In genomic region chr3:59208650-59209548, GRCm38 (mm10) we compare ENCODE assay signal across 10 mouse cellular contexts. TPM values are rescaled to one million over a fixed set of nuclear protein-coding genes. Genes with fewer than 3 reads are reported as not detected.
A peak's percentile ranks its signal among the peaks of the same experiment; 100 is the strongest.
DNase-seq lines count a peak whose midpoint lies in the region; ATAC-seq and TF ChIP-seq lines count a peak whose summit lies in the region.
"Had no signal": no experiment of that assay in that cellular context is flagged by ENCODE, and none has a peak within 500 bp of the region (broad histone marks: within the 10 kb centered on the region; RNA-seq: fewer than 3 reads in every experiment).

No protein-coding gene starts in this region.

- intact Hi-C loops in left cerebral cortex, adult 2 months (cut with DNase I), result loop anchor here (1.0 kb wide), 2 partner anchors 34 to 89 kb away; no protein-coding TSS in a partner anchor
- intact Hi-C loops in left cerebral cortex, postnatal 4 days (cut with DNase I), result loop anchor here (10.0 kb wide), 1 partner anchor 84 kb away; no protein-coding TSS in a partner anchor

- no peaks in the 10 kb centered on the region for H3K4me1 ChIP-seq in hindbrain, embryonic 11.5 days (replicated peaks; ENCODE audit: control insufficient read depth, insufficient read depth, low read length)
- H3K4me1 ChIP-seq in stomach, postnatal 0 days (replicated peaks; ENCODE audit: control insufficient read depth, insufficient read depth), result no peaks in the 10 kb centered on the region
- H3K4me1 ChIP-seq: stomach, embryonic 15.5 days had no signal

- 69% methylated on average over 4 of the region's 4 CpGs for WGBS in hindbrain, embryonic 11.5 days
- WGBS in stomach, postnatal 0 days, result 62% methylated on average over 4 of the region's 4 CpGs

- no peaks in the 10 kb centered on the region for H3K36me3 ChIP-seq in hindbrain, embryonic 11.5 days (ENCODE audit: control insufficient read depth, insufficient read depth, low read length)
- H3K36me3 ChIP-seq in stomach, postnatal 0 days (ENCODE audit: control insufficient read depth, insufficient read depth, low read length), result no peaks in the 10 kb centered on the region
- H3K36me3 ChIP-seq: stomach, embryonic 15.5 days had no signal

- TF ChIP-seq CTCF in left cerebral cortex, adult 2 months (IDR thresholded peaks at IDR 0.05), result peak; percentile 97
- peak; percentile 93 for TF ChIP-seq CTCF in stomach, postnatal 0 days (IDR thresholded peaks at IDR 0.05; ENCODE audit: low read depth)

- no peak for TF ChIP-seq EP300 in stomach, postnatal 0 days (optimal IDR thresholded peaks at IDR 0.05)

- no peak overlapping the region for H3K27ac ChIP-seq in left cerebral cortex, adult 2 months
- no peak overlapping the region for H3K27ac ChIP-seq in hindbrain, embryonic 11.5 days (ENCODE audit: low read depth, low read length)
- no peak overlapping the region for H3K27ac ChIP-seq in stomach, postnatal 0 days (replicated peaks)
- H3K27ac ChIP-seq: stomach, embryonic 15.5 days had no signal

- H3K4me3 ChIP-seq in left cerebral cortex, adult 2 months, result no peak overlapping the region
- no peak overlapping the region for H3K4me3 ChIP-seq in hindbrain, embryonic 11.5 days (ENCODE audit: low read depth, low read length)
- no peak overlapping the region for H3K4me3 ChIP-seq in stomach, postnatal 0 days (ENCODE audit: low read depth, low read length)
- H3K4me3 ChIP-seq: stomach, embryonic 15.5 days had no signal

- H3K4me2 ChIP-seq in hindbrain, embryonic 11.5 days (replicated peaks; ENCODE audit: low read depth, low read length), result no peak overlapping the region
- no peak overlapping the region for H3K4me2 ChIP-seq in stomach, postnatal 0 days (replicated peaks; ENCODE audit: low read depth)
- H3K4me2 ChIP-seq: stomach, embryonic 15.5 days had no signal

- ATAC-seq in hindbrain, embryonic 11.5 days (ENCODE audit: low FRiP score), result peak; percentile 69; the same call in 1 of the 2 replicates
- no peak for ATAC-seq in stomach, postnatal 0 days (ENCODE audit: low FRiP score, low TSS enrichment)

- DNase-seq in left cerebral cortex, adult 2 months (ENCODE audit: extremely low spot score in 1 of 2, low spot score in 2 of 2), result no peak
- DNase-seq in left cerebral cortex, postnatal 4 days, result no peak
- DNase-seq in MN1 (ENCODE audit: low spot score), result peak; percentile 70
- DNase-seq in cerebellum, adult 9-11 months, result peak; percentile 49
- peak; percentile 80 for DNase-seq in hindbrain, embryonic 11.5 days (ENCODE audit: low spot score)
- peak; percentile 69 for DNase-seq in lung, postnatal 14 days
- DNase-seq in stomach, postnatal 0 days (ENCODE audit: low spot score), result no peak
- DNase-seq in spleen, postnatal 4 days (ENCODE audit: low spot score in 2 of 2), result no peak

- no peaks in the 10 kb centered on the region for H3K27me3 ChIP-seq in hindbrain, embryonic 11.5 days (ENCODE audit: control insufficient read depth, insufficient read depth, low read length)
- H3K27me3 ChIP-seq in stomach, postnatal 0 days (ENCODE audit: control insufficient read depth, insufficient read depth, low read length), result no peaks in the 10 kb centered on the region
- H3K27me3 ChIP-seq: stomach, embryonic 15.5 days had no signal

- no peaks in the 10 kb centered on the region for H3K9me3 ChIP-seq in hindbrain, embryonic 11.5 days (ENCODE audit: control insufficient read depth, low read length)
- H3K9me3 ChIP-seq in stomach, postnatal 0 days (ENCODE audit: control insufficient read depth, low read length), result no peaks in the 10 kb centered on the region
- H3K9me3 ChIP-seq: stomach, embryonic 15.5 days had no signal

- H3K9ac ChIP-seq in hindbrain, embryonic 11.5 days (ENCODE audit: low read depth, low read length), result no peak overlapping the region
- no peak overlapping the region for H3K9ac ChIP-seq in stomach, postnatal 0 days (ENCODE audit: low read length)
- H3K9ac ChIP-seq: stomach, embryonic 15.5 days had no signal

RNA-seq across cellular contexts. Expression of gene P2ry13, which starts 1.8 kb away (rescaled TPM):
- total RNA-seq in left cerebral cortex, adult 2 months (2021), result 1 to 10 TPM; 5.6 to 8.7 TPM
- 1 to 10 TPM; 2.8 TPM for total RNA-seq in left cerebral cortex, postnatal 4 days (2021)
- 1.0 and 1.4 TPM in 2 replicates for polyA plus RNA-seq in hindbrain, embryonic 11.5 days (2014; fragmentation: Nextera tagmentation; extraction: Ambion mirVana)
- polyA plus RNA-seq in stomach, postnatal 0 days (2015; fragmentation: Nextera tagmentation; extraction: Ambion mirVana), result 1.6 and 1.7 TPM in 2 replicates

RNA-seq across cellular contexts. Expression of gene Gpr87, which starts 14.0 kb away (rescaled TPM):
- not detected for total RNA-seq in left cerebral cortex, adult 2 months (2021)
- total RNA-seq in left cerebral cortex, postnatal 4 days (2021), result not detected
- polyA plus RNA-seq in hindbrain, embryonic 11.5 days (2014; fragmentation: Nextera tagmentation; extraction: Ambion mirVana), result 0.10 TPM in 1 of 2 replicates, not detected in the other
- 46.9 and 49.3 TPM in 2 replicates for polyA plus RNA-seq in stomach, postnatal 0 days (2015; fragmentation: Nextera tagmentation; extraction: Ambion mirVana)
- polyA plus RNA-seq: heart, embryonic 14.5 days had no signal

RNA-seq across cellular contexts. Expression of gene P2ry12, which starts 53.8 kb away (rescaled TPM):
- 10 to 100 TPM; 34.1 to 35.0 TPM for total RNA-seq in left cerebral cortex, adult 2 months (2021)
- total RNA-seq in left cerebral cortex, postnatal 4 days (2021), result 10 to 100 TPM; 10.0 to 13.5 TPM
- polyA plus RNA-seq in hindbrain, embryonic 11.5 days (2014; fragmentation: Nextera tagmentation; extraction: Ambion mirVana), result 3.9 and 4.3 TPM in 2 replicates
- polyA plus RNA-seq in stomach, postnatal 0 days (2015; fragmentation: Nextera tagmentation; extraction: Ambion mirVana), result 2.9 and 3.0 TPM in 2 replicates

RNA-seq across cellular contexts. Expression of gene P2ry14, which starts 55.5 kb away (rescaled TPM):
- total RNA-seq in left cerebral cortex, adult 2 months (2021), result 1 to 10 TPM; 2.9 to 3.5 TPM
- total RNA-seq in left cerebral cortex, postnatal 4 days (2021), result 1 to 10 TPM in 1 of 2 experiments, under 1 TPM in 1; 0.70 to 1.0 TPM
- polyA plus RNA-seq in hindbrain, embryonic 11.5 days (2014; fragmentation: Nextera tagmentation; extraction: Ambion mirVana), result 1.3 and 3.5 TPM in 2 replicates
- polyA plus RNA-seq in stomach, postnatal 0 days (2015; fragmentation: Nextera tagmentation; extraction: Ambion mirVana), result 9.8 and 13.4 TPM in 2 replicates

Comparison
In these comparisons a context has a peak if more than half of its experiments do, and no peak if none do; other contexts are left out.
1. DNase-seq: peak in MN1 (single experiment), cerebellum, adult 9-11 months (single experiment), hindbrain, embryonic 11.5 days (single experiment) and lung, postnatal 14 days (single experiment); none in left cerebral cortex, adult 2 months (0 of 2), left cerebral cortex, postnatal 4 days (single experiment), stomach, postnatal 0 days (single experiment) and spleen, postnatal 4 days (0 of 2).